Mouse (Mus musculus): ENCODE data around the gene Meltf. TPM values are rescaled to one million over a fixed set of nuclear protein-coding genes. Genes with fewer than 3 reads are reported as not detected.

Gene Meltf
- total and polyA plus RNA-seq, 3 experiments: 0.04 to 0.09 (median 0.07) TPM

GRCm38 (mm10) chr16:31905331-31905730 is 26.7 kb downstream of the Meltf start:
- no peaks in the 10 kb centered on the region for H3K79me2 ChIP-seq (replicated peaks; ENCODE audit: control insufficient read depth, extremely low read depth, insufficient read depth, poor library complexity, severe bottlenecking)
- in situ Hi-C loops (cut with MboI; ENCODE audit: low pct_ligation_motif_present, low pct_unique_long_range_greater_than_20kb, low sequenced_read_pairs): no loop called here
- no peak overlapping the region for H3K27ac ChIP-seq (ENCODE audit: insufficient read depth, low read depth)
- peak; percentile 48 for DNase-seq (ENCODE audit: extremely low read depth)
- H3K9ac ChIP-seq (ENCODE audit: insufficient read depth, low read depth): no peak overlapping the region
- no peaks in the 10 kb centered on the region for H3K36me3 ChIP-seq (replicated peaks in 1 of 2; ENCODE audit: control insufficient read depth in 1 of 2, insufficient read depth in 1 of 2, low read length in 1 of 2)
- H3K27me3 ChIP-seq (replicated peaks): no peaks in the 10 kb centered on the region
- peaks cover under 1% of the 10 kb centered on the region for H3K9me3 ChIP-seq (replicated peaks; ENCODE audit: low read length)
- TF ChIP-seq MAFK (IDR thresholded peaks at IDR 0.05; ENCODE audit: insufficient replicate concordance, low read length) (no peak), CHD1 (IDR thresholded peaks at IDR 0.05; ENCODE audit: low read depth, low read length) (no peak), SMC3 (IDR thresholded peaks at IDR 0.05; ENCODE audit: low read depth, low read length) (peak; percentile 15), MXI1 (IDR thresholded peaks at IDR 0.05; ENCODE audit: low read depth, low read length) (no peak), CTCF (conservative IDR thresholded peaks at IDR 0.05 in 1 of 2, IDR thresholded peaks at IDR 0.05 in 1 of 2; ENCODE audit: low read depth in 2 of 2, low read length in 2 of 2) (peak; percentile 69 to 82), BHLHE40 (IDR thresholded peaks at IDR 0.05; ENCODE audit: low read depth, low read length) (no peak), RAD21 (IDR thresholded peaks at IDR 0.05; ENCODE audit: low read depth, low read length) (no peak; the same call in none of the 2 replicates)
- no peak overlapping the region for H3K4me3 ChIP-seq (replicated peaks in 1 of 3; ENCODE audit: low read depth in 2 of 3, low read length in 2 of 3, poor library complexity in 1 of 3)
- dilution Hi-C loops (cut with MboI; ENCODE audit: extremely low pct_ligation_motif_present, extremely low pct_unique_long_range_greater_than_20kb, low sequenced_read_pairs): no loop called here
- H3K4me1 ChIP-seq (ENCODE audit: control insufficient read depth in 1 of 2, insufficient read depth in 2 of 2): peaks cover 0 to 9% of the 10 kb centered on the region in 2 experiments; a peak in 2 of 4 replicates
- H3K4me2 ChIP-seq (ENCODE audit: insufficient read depth, low read depth, poor library complexity, severe bottlenecking): no peak overlapping the region

GRCm38 (mm10) chr16:31905891-31906825 is 27.5 kb downstream of the Meltf start:
- H3K27me3 ChIP-seq (replicated peaks): no peaks in the 10 kb centered on the region
- H3K4me2 ChIP-seq (ENCODE audit: insufficient read depth, low read depth, poor library complexity, severe bottlenecking): peak overlapping the region; percentile 25
- TF ChIP-seq CHD1 (IDR thresholded peaks at IDR 0.05; ENCODE audit: low read depth, low read length) (no peak), E2F4 (IDR thresholded peaks at IDR 0.05; ENCODE audit: insufficient replicate concordance, low read depth, low read length) (no peak), POLR2AphosphoS2 (IDR thresholded peaks at IDR 0.05; ENCODE audit: low read depth, low read length) (no peak), MYC (IDR thresholded peaks at IDR 0.05; ENCODE audit: low read depth, low read length) (no peak), BHLHE40 (IDR thresholded peaks at IDR 0.05; ENCODE audit: low read depth, low read length) (no peak), RAD21 (IDR thresholded peaks at IDR 0.05; ENCODE audit: low read depth, low read length) (no peak), TBP (conservative IDR thresholded peaks at IDR 0.05; ENCODE audit: low read depth, low read length) (no peak), ZMIZ1 (IDR thresholded peaks at IDR 0.05; ENCODE audit: low read depth, low read length) (no peak)
- in situ Hi-C loops (cut with MboI; ENCODE audit: low pct_ligation_motif_present, low pct_unique_long_range_greater_than_20kb, low sequenced_read_pairs): no loop called here
- peaks cover 0 to 9% of the 10 kb centered on the region in 2 experiments; a peak in 2 of 4 replicates for H3K4me1 ChIP-seq (ENCODE audit: control insufficient read depth in 1 of 2, insufficient read depth in 2 of 2)
- dilution Hi-C loops (cut with MboI; ENCODE audit: extremely low pct_ligation_motif_present, extremely low pct_unique_long_range_greater_than_20kb, low sequenced_read_pairs): no loop called here
- no peaks in the 10 kb centered on the region for H3K79me2 ChIP-seq (replicated peaks; ENCODE audit: control insufficient read depth, extremely low read depth, insufficient read depth, poor library complexity, severe bottlenecking)
- no peak overlapping the region for H3K27ac ChIP-seq (ENCODE audit: insufficient read depth, low read depth)
- H3K36me3 ChIP-seq (replicated peaks in 1 of 2; ENCODE audit: control insufficient read depth in 1 of 2, insufficient read depth in 1 of 2, low read length in 1 of 2): no peaks in the 10 kb centered on the region
- H3K4me3 ChIP-seq (replicated peaks in 1 of 3; ENCODE audit: low read depth in 2 of 3, low read length in 2 of 3, poor library complexity in 1 of 3): no peak overlapping the region
- no peak for DNase-seq (ENCODE audit: extremely low read depth)
- no peaks in the 10 kb centered on the region for H3K9me3 ChIP-seq (replicated peaks; ENCODE audit: low read length)
- H3K9ac ChIP-seq (ENCODE audit: insufficient read depth, low read depth): no peak overlapping the region

Measured in CH12.LX (cell line).